Mouse (Mus musculus): Measurements from ENCODE around the gene Tmod1. TPM values are rescaled to one million over a fixed set of nuclear protein-coding genes. Genes with fewer than 3 reads are reported as not detected.

Tmod1 gene
- polyA plus RNA-seq (2012; rRNA removed), result 5.0 and 6.7 TPM in 2 replicates

DNA sequence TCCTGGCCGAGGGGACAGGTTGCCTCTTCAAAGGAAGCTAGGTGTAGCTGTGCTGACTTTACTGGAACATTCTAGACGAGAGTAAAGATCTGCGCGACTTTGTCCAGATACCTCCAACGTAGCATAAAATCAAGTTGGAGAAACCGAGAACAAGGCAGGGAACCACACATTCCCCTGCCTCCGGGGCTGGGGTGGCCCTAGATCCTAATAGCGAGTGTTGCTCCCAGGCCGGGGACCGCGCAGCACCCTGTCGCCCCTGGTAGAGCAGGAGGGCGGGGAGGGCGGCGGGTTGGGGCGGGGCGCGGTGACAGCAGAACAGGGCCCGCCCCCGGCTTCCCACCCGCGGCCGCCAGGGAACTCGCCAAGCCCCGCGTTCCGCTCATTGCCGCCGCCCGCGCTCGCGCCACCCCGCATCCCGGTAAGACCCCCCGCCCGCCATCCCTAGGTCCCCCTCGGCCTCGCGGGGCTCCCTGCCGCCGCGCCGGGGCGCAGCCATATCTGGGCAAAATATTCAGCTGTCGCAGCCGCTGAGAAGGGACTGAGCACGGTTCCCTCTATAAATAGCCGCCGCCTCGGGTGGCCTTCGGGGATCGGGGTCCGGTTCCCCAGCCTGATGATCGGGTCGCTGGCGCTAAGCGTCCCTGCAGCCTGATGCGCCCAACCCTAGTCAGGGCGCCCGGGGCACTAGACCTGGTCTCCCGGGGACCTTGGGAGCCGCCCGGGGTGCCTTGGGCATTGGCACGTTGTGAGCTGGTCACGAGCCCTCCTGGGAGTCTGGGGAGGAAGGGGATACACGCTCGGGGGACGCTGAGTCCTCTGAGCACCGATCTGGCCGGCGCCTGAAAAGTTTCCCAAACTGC, at the start of gene Tmod1:
TSS of gene Tmod1 (plus strand) at position 44 of the 860 bp plus-strand sequence.

GRCm38 (mm10) chr4:46138287-46139222, 99.8 kb downstream of the Tmod1 start, which contains the start of the genes Ncbp1 and Tstd2:
Gene Ncbp1 (plus strand): TSS chr4:46138613.
Gene Tstd2 (minus strand): TSS chr4:46138694.

Other genes with a start within 250 kb of the Tmod1 start
- gene Aldh1b1, start 239.9 kb upstream of the Tmod1 start, polyA plus RNA-seq (2012; rRNA removed), result 4.3 and 5.1 TPM in 2 replicates
- gene Igfbpl1, start 212.0 kb upstream of the Tmod1 start, polyA plus RNA-seq (2012; rRNA removed), result 101 and 151 TPM in 2 replicates
- gene Stra6l, start 190.3 kb upstream of the Tmod1 start, polyA plus RNA-seq (2012; rRNA removed), result 0.72 and 2.2 TPM in 2 replicates
- gene Ccdc180, start 148.6 kb upstream of the Tmod1 start, polyA plus RNA-seq (2012; rRNA removed), result 0.09 and 0.26 TPM in 2 replicates
- gene Tdrd7, start 73.6 kb upstream of the Tmod1 start, polyA plus RNA-seq (2012; rRNA removed), result 10.5 and 11.3 TPM in 2 replicates
- 128 and 174 TPM in 2 replicates for gene Ncbp1, start 99.7 kb downstream of the Tmod1 start, polyA plus RNA-seq (2012; rRNA removed)
- gene Tstd2, start 99.8 kb downstream of the Tmod1 start, polyA plus RNA-seq (2012; rRNA removed), result 27.8 and 38.9 TPM in 2 replicates
- 31.9 and 32.0 TPM in 2 replicates for gene Xpa, start 157.4 kb downstream of the Tmod1 start, polyA plus RNA-seq (2012; rRNA removed)